Mouse (Mus musculus) left cerebral cortex, postnatal 4 days (tissue): ENCODE results near the gene Ptch1. TPM values are rescaled to one million over a fixed set of nuclear protein-coding genes. Genes with fewer than 3 reads are reported as not detected.

Experiments
- DNase-seq: peaks from one replicate; pipeline ENCODE4 v3.0.0-alpha.2; 2022
- intact Hi-C: fragments of 180-260 bp; cut with DNase I; formaldehyde crosslinking; loops from one replicate; pipeline ENCODE4 v1.15.1; 2025
- total RNA-seq, 2 experiments: library from RNA; stranded (reverse); gene quantifications; 2 replicates each; pipeline ENCODE4 v1.2.3; 2021

The Ptch1 gene
- total RNA-seq, 2 experiments from 2014 or later, result 37.5 to 40.9 TPM

GRCm38 (mm10) chr13:63507001-63507556 lies 66.3 kb downstream of the Ptch1 start:
- intact Hi-C loops, result no loop called here
- no peak for DNase-seq

- no peak for DNase-seq
- intact Hi-C loops, result no loop called here
These were observed 67.0 kb downstream of the Ptch1 start for GRCm38 (mm10) chr13:63506364-63506763.

DNA sequence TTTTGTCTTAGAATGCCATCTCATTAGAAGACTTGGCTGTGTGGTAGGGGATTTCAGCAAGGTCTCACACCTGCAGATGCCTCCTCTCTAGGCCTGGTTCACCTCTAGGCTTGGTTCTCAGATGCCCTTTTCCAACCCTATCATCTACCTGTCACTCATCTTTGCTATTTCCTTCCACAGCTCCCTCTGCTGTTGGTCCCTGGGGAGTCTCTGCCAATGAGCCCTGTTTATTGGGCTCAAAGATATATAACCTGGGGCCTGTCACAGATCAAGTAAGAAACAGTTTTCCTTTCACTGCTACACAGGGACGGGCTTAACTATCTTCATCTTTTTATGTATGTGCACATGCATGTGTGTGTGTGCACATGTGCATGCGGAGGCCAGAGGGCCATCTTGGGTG lies 71.0 kb downstream of the Ptch1 start:
- no peak for DNase-seq
- intact Hi-C loops, result no loop called here

DNA sequence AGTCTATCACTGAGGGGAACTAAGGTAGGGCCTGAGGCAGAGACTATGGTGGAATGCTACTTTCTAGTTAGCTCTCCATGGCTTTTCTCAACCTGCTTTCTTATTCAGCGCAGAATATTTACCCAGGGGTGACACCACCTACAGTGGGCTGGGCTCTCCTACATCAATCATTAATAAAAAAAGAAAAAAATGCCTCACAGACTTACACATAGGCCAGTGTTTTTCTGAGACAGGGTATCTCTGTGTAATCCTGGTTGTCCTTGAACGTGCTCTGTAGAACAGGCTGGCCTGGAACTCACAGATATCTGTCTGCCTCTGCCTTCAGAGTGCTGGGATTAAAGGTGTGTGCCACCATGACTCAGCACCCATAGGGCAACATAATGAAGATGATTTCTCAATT lies 73.9 kb downstream of the Ptch1 start:
- no peak for DNase-seq
- intact Hi-C loops, result no loop called here

DNA sequence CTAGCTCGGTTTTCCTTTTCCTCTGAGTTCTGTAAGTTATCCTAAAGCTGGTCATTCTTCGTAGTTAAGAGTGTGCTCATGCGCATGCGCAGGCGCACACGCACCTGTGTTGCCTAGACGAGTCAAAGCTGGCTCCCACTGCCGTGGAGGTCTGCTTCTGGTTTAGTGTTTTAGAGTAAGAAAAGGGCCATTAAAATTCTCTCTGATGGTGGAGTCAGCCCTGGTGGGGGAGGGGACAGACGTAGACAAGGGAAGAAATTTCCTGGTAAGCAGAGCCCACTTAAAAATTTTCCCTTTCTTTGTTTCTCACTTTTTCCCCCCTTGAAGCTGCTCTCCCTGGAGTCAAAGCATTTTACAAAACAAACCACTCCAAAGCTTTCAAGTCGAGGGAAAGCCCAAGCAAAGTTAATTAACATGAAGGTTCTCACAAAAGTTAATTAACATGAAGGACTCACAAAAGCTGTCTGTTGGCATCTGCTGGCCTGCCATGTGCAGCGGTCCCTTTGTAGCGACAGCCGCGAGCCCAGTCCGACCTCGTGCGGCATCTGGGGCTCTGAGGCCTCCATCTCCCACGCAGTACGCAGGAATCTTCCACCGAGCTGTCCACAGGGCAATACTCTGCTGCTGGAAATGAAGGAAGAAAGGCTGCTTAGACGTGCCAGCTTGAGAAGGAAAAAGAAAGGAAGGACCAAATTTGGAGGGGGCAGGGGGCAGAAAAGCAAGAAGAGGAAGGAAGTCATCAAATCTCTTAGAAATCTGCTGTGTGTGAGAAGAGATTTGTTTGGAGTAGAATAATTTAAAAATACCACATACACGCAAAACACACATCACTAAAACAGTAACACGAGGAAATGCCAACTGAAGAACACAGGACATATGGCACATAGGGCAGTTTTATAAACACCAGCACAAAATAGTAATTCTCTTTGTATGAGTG lies 76.5 kb downstream of the Ptch1 start, which contains the start of gene Fancc:
Gene Fancc (minus strand): TSS at position 633 of the 937 bp plus-strand sequence.
- DNase-seq, result peak; percentile 57

DNA sequence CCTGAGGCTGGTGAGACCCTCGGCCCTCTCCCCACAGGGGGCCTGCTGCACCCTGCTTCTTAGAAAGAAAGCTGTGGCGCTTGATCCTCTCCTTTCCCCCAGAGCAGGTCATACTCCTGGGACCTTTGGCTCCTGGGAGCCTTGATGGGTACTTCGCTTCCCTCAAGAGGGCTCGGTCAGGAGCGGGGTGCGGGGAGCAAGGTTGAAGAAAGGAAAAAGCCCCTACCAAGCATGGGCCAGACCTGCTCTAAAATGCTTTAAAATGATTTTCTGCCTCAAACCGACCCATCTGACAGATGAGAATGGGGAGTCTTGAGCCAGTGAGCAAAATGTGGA lies 85.7 kb downstream of the Ptch1 start:
- DNase-seq, result no peak
- intact Hi-C loops, result no loop called here

More for the DNA sequence above, 76.5 kb downstream of the Ptch1 start, which contains the start of gene Fancc:
- intact Hi-C loops, result no loop called here

GRCm38 (mm10) chr13:63486791-63487706 lies 86.3 kb downstream of the Ptch1 start:
- intact Hi-C loops, result no loop called here
- no peak for DNase-seq

DNA sequence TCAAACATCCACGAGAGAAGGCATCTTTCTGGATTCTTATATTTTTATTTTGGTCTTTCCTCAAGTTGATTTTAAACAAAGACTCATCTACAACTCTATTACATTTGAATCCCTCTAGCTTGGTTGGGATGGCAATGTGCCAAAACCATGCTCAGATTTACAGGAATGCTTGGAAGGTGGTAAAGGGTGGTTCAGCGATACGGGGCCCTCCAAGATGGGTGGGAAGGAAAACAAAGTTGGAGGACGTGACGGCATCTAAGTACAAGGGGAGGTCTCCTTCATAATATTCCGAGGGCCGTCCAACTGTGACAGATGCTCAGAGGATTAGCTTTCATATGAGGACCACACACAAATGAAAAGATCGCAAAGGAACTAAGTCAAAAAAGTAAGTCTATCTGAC lies 98.0 kb downstream of the Ptch1 start:
- intact Hi-C loops, result no loop called here
- DNase-seq, result no peak

Other genes with a start within 250 kb of the Ptch1 start
- 10 to 100 TPM; 10.8 to 11.3 TPM for gene Fancc, start 76.3 kb downstream of the Ptch1 start, total RNA-seq
- gene Ercc6l2, start 241.6 kb upstream of the Ptch1 start, total RNA-seq, result 10 to 100 TPM; 18.6 to 20.7 TPM